Mouse (Mus musculus): ENCODE data around the gene Itsn1. TPM values are rescaled to one million over a fixed set of nuclear protein-coding genes. Genes with fewer than 3 reads are reported as not detected.

Gene Itsn1
- polyA plus RNA-seq, 1 experiment: 49.2 TPM

DNA sequence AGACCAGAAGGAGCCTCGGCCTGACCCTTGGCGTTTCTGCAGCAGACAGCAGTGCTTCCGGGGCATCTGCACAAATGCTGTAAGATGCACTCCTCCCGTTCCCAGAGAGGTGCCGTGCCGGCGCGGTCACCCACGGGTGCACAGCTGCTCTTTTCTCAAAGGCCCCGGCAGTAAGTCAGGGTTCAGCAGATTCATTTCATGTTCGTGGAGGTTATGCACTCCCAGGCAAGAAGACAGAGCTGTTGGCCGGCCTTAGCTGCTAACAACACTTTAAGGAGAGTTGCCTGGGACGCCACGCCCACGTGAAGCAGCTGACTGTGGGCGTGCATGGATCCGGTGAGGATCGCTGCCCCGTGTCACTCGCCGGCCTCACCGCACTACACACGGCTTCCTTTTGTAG is 101.2 kb downstream of the Itsn1 start:
- H3K27me3 ChIP-seq (replicated peaks): peaks cover 73% of the 10 kb centered on the region
- no peak overlapping the region for H3K4me3 ChIP-seq (replicated peaks)
- TF ChIP-seq FLI1 (IDR thresholded peaks at IDR 0.05; ENCODE audit: low read length) (no peak), GATA1 (IDR thresholded peaks at IDR 0.05; ENCODE audit: borderline replicate concordance, low read length) (no peak)
- 0 out of 2 replicates have a peak, but pooled peaks cover 4% of the 10 kb centered on the region for H3K9me3 ChIP-seq
- peaks cover 33% of the 10 kb centered on the region for H3K4me1 ChIP-seq
- peaks cover 52% of the 10 kb centered on the region for H3K36me3 ChIP-seq (replicated peaks; ENCODE audit: low read length)

DNA sequence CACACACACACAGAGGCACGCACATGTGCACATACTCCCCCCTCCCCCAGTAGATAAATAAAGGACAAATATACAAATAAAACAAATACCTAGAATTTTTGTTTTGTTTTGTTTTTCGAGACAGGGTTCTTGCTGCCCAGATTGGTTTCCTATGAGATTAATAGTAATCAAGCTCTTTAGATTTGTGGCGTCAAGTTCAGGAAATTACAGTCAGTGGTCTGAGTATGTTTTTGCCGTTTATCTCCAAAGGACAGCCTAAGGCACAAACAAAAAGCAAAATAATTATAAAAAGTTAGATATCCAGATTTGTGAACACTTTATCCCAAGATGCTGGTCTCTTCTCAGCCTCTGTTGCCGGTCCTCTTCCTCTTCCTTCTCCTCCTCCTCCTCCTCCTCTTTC is 104.0 kb downstream of the Itsn1 start:
- peaks cover 79% of the 10 kb centered on the region for H3K27me3 ChIP-seq (replicated peaks)
- H3K9me3 ChIP-seq: 0 out of 2 replicates have a peak, but pooled peaks cover 4% of the 10 kb centered on the region
- peaks cover 46% of the 10 kb centered on the region for H3K36me3 ChIP-seq (replicated peaks; ENCODE audit: low read length)
- H3K4me1 ChIP-seq: peaks cover 10% of the 10 kb centered on the region
- no peak overlapping the region for H3K4me3 ChIP-seq (replicated peaks)
- TF ChIP-seq GATA1 (IDR thresholded peaks at IDR 0.05; ENCODE audit: borderline replicate concordance, low read length) (no peak), FLI1 (IDR thresholded peaks at IDR 0.05; ENCODE audit: low read length) (no peak)

DNA sequence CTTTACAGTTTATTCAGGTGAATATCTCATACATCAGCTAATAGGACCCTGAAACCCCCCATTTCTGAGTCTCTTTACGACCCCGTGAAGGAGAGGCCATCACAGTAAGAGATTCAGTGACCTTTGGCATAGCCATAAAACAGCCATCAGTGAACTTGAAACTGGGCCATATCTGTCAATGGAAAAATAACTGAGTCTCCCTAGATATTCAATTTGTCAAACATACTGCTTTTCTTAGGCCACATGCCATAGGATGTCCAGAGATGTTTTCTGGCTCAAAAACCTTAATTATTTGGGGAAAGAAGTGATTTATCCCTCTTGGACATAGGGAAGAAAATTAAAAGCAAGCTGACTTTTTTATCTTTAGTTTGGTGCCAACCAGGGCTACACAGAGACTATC is 104.5 kb downstream of the Itsn1 start:
- peaks cover 44% of the 10 kb centered on the region for H3K36me3 ChIP-seq (replicated peaks; ENCODE audit: low read length)
- TF ChIP-seq FLI1 (IDR thresholded peaks at IDR 0.05; ENCODE audit: low read length) (no peak), GATA1 (IDR thresholded peaks at IDR 0.05; ENCODE audit: borderline replicate concordance, low read length) (no peak)
- no peak overlapping the region for H3K4me3 ChIP-seq (replicated peaks)
- H3K27me3 ChIP-seq (replicated peaks): peaks cover 78% of the 10 kb centered on the region
- H3K4me1 ChIP-seq: peaks cover 5% of the 10 kb centered on the region
- H3K9me3 ChIP-seq: 0 out of 2 replicates have a peak, but pooled peaks cover 4% of the 10 kb centered on the region

DNA sequence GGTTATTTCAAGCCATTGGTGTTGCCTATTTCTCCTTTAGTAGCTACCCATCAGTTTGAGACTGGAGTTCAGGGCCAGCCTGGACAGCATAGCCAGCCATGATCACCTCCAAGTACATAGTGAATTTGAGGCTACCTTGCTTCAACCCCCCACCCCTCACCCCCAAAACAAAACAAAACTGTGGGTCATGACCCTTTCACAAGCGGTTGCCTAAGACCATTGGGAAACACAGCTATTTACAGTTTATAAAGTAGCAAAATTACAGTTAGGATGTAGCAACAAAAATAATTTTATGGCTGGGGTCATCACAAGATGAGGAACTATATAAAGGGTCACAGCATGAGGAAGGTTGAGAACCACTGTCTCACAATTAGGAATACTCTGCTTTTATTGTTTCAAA is 104.9 kb downstream of the Itsn1 start:
- peaks cover 79% of the 10 kb centered on the region for H3K27me3 ChIP-seq (replicated peaks)
- 0 out of 2 replicates have a peak, but pooled peaks cover 4% of the 10 kb centered on the region for H3K9me3 ChIP-seq
- TF ChIP-seq FLI1 (IDR thresholded peaks at IDR 0.05; ENCODE audit: low read length) (no peak), GATA1 (IDR thresholded peaks at IDR 0.05; ENCODE audit: borderline replicate concordance, low read length) (no peak)
- peaks cover 7% of the 10 kb centered on the region; the same call in 1 of the 2 replicates for H3K4me1 ChIP-seq
- H3K4me3 ChIP-seq (replicated peaks): no peak overlapping the region
- H3K36me3 ChIP-seq (replicated peaks; ENCODE audit: low read length): peaks cover 44% of the 10 kb centered on the region

DNA sequence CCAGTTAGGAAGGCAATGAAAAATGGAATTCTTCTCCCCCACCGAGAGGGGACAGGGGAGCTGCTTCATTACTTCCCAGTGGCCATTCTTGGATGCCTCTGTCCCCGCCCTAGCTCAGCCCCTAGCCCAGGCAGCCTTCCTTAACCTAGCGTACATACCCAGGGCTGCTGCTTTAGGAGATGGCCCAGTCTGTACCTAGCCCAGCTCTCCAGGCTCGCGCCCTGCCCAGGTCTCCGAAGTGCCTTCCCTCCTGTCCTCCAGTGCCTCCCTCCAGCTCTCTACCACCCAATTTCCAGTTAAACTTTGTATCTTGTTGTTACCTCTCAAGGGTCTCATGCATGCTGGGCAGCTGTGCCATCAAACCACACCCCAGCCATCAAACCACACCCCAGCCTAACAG is 106.7 kb downstream of the Itsn1 start:
- Histone ChIP-seq H3K36me3 (replicated peaks; ENCODE audit: low read length) (peaks cover 41% of the 10 kb centered on the region), H3K9me3 (no peaks in the 10 kb centered on the region), H3K27me3 (replicated peaks) (peaks cover 75% of the 10 kb centered on the region), H3K4me1 (peaks cover 24% of the 10 kb centered on the region), H3K4me3 (replicated peaks) (no peak overlapping the region)
- TF ChIP-seq FLI1 (IDR thresholded peaks at IDR 0.05; ENCODE audit: low read length): no peak
- no peak for TF ChIP-seq GATA1 (IDR thresholded peaks at IDR 0.05; ENCODE audit: borderline replicate concordance, low read length)

DNA sequence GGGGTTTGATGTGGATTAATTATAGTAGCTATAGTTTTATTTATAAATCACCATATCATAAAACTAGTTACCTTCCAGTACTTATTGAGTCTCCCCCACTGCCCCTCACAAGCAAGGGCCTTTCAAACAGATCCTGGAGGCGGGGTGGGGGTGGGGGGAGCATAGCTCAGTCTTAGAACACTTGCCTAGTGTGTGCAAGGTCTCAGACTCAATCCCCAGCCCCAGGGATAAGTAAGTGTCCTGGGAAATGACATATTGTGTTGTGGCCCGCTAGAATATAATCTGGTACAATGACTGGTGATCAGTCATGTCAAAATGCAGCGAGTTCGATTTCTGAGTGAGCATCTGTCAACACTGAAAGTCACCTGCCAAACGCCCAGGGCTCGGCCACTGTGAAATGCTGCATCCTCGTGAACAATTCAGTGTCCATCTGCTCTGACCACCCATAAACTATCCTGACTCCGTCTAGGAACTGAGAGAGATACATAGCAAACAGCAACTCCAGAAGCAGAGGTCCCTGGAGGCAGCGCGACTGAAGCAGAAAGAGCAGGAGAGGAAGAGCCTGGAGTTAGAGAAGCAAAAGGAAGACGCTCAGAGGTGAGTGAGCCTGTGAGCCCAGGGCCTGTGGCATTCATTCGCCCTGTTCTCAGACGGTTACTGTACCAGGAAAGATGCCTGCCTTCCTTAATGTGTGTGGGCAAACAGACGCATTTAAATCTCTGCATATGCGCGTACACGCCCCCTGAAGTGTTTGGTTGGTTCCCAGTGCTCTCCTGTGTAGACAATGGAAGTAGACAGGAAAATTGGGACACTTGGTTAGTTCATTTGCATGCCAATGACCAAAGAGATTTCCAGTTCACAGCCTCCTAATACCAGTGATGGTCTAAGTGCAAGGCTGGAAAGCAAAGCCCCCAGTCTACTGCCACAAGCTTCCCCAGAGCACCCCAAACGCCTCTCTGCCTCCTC is 107.8 kb downstream of the Itsn1 start:
- Histone ChIP-seq H3K9me3 (no peaks in the 10 kb centered on the region), H3K4me3 (replicated peaks) (no peak overlapping the region), H3K27me3 (replicated peaks) (peaks cover 76% of the 10 kb centered on the region), H3K36me3 (replicated peaks; ENCODE audit: low read length) (peaks cover 46% of the 10 kb centered on the region), H3K4me1 (peaks cover 30% of the 10 kb centered on the region)
- TF ChIP-seq GATA1 (IDR thresholded peaks at IDR 0.05; ENCODE audit: borderline replicate concordance, low read length): no peak

DNA sequence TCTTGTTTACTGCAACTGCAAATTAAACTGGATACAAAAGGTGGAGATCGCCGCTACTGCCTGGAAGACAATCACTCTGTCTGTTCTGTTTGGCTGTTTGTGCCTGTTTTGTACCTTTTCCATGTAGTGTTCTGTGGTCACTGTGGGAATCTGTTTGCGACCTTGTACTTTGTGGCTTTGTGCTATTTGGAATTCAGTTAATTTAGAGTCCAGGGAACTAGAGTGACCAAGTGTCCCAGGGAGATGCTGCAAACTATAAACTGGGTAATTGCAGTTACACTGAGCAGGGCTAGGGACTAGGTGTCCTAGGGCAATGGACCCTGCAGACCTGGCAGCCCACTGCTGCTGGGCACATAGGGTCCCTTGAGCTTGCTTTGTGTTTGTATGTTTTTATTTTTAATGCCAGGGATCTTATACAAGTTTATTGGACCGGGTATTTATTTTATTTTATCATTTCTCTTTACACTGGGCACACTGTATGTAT is 108.5 kb downstream of the Itsn1 start:
- TF ChIP-seq FLI1 (IDR thresholded peaks at IDR 0.05; ENCODE audit: low read length) (no peak), GATA1 (IDR thresholded peaks at IDR 0.05; ENCODE audit: borderline replicate concordance, low read length) (no peak)
- H3K4me1 ChIP-seq: peaks cover 30% of the 10 kb centered on the region

DNA sequence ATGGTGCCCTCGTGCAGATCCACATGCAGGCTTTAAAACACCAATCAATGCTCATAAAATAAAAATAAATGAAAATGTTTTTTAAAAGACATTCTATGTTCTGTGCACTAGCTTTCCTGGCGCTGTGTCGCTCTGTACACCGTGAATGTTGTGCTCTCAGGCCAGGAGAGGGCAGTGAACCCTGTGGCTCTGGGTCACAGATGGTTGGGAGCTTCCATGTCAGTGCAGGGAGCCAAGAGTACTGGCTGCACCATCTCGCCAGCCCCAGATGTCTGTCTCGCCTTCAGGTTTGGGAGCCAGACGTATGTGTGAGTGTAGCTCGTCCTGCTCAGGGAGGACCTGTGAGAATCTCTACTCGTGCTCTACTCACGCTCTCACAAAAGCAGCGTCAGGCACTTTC is 109.7 kb downstream of the Itsn1 start:
- Histone ChIP-seq H3K27me3 (replicated peaks) (peaks cover 81% of the 10 kb centered on the region), H3K9me3 (no peaks in the 10 kb centered on the region), H3K4me1 (peaks cover 30% of the 10 kb centered on the region), H3K4me3 (replicated peaks) (peak overlapping the region; percentile 14), H3K36me3 (replicated peaks; ENCODE audit: low read length) (peaks cover 61% of the 10 kb centered on the region)
- TF ChIP-seq FLI1 (IDR thresholded peaks at IDR 0.05; ENCODE audit: low read length): no peak
- no peak for TF ChIP-seq GATA1 (IDR thresholded peaks at IDR 0.05; ENCODE audit: borderline replicate concordance, low read length)

More for the DNA sequence above, 108.5 kb downstream of the Itsn1 start:
- Histone ChIP-seq H3K36me3 (replicated peaks; ENCODE audit: low read length) (peaks cover 50% of the 10 kb centered on the region), H3K4me3 (replicated peaks) (no peak overlapping the region), H3K9me3 (no peaks in the 10 kb centered on the region), H3K27me3 (replicated peaks) (peaks cover 76% of the 10 kb centered on the region)

DNA sequence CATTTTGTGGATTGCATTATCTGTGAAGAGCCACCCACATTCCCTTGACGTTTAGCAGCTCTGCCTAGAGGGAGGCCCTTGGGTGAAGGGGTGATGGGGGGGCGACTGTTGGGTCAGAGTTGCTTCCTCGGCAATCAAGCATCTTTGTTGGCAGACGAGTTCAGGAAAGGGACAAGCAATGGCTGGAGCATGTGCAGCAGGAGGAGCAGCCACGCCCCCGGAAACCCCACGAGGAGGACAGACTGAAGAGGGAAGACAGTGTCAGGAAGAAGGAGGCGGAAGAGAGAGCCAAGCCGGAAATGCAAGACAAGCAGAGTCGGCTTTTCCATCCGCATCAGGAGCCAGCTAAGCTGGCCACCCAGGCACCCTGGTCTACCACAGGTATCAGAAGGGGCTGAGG is 110.4 kb downstream of the Itsn1 start:
- Histone ChIP-seq H3K27me3 (replicated peaks) (peaks cover 79% of the 10 kb centered on the region), H3K4me3 (replicated peaks) (no peak overlapping the region), H3K9me3 (no peaks in the 10 kb centered on the region), H3K4me1 (peaks cover 30% of the 10 kb centered on the region), H3K36me3 (replicated peaks; ENCODE audit: low read length) (peaks cover 64% of the 10 kb centered on the region)
- TF ChIP-seq GATA1 (IDR thresholded peaks at IDR 0.05; ENCODE audit: borderline replicate concordance, low read length) (no peak), FLI1 (IDR thresholded peaks at IDR 0.05; ENCODE audit: low read length) (no peak)

DNA sequence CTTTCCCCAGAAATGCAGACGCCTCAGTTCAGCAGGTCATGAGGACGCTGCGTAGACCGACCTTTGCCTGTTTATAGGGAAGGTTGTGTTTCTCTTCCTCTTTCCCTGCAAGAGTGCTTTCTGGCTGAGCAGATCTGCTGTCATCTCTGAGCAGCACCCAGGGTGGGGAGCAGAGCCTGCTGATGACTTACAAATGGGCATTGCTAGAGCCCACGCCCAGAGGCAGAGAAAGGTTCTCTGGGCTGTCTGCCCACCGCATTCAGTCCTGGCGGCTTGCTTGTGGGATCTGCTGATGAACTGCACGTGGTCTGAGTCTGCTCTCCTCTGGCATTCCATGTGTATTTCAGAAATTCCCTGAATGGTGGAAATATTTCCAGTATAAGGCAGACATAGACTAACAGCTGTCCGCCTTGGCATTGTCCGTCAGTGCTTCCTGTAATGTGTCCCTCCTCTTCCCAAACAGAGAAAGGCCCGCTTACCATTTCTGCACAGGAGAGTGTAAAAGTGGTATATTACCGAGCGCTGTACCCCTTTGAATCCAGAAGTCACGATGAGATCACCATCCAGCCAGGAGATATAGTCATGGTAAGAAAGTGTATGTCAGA is 112.0 kb downstream of the Itsn1 start:
- H3K4me1 ChIP-seq: peaks cover 34% of the 10 kb centered on the region

More for the DNA sequence above, 112.0 kb downstream of the Itsn1 start:
- peaks cover 69% of the 10 kb centered on the region for H3K36me3 ChIP-seq (replicated peaks; ENCODE audit: low read length)
- TF ChIP-seq GATA1 (IDR thresholded peaks at IDR 0.05; ENCODE audit: borderline replicate concordance, low read length) (no peak), FLI1 (IDR thresholded peaks at IDR 0.05; ENCODE audit: low read length) (no peak)
- peaks cover 82% of the 10 kb centered on the region for H3K27me3 ChIP-seq (replicated peaks)
- H3K9me3 ChIP-seq: no peaks in the 10 kb centered on the region
- H3K4me3 ChIP-seq (replicated peaks): no peak overlapping the region

Data from megakaryocyte, embryonic 14.5 days (primary cell).